Mouse (Mus musculus): ENCODE data around the gene Serhl. TPM values are rescaled to one million over a fixed set of nuclear protein-coding genes. Genes with fewer than 3 reads are reported as not detected.

The Serhl gene
- polyA plus RNA-seq, 1 experiment from 2014 or later = 40.3 TPM

- Histone ChIP-seq H3K27ac (ENCODE audit: low read depth, low read length) (no peak overlapping the region), H3K4me3 (ENCODE audit: low read depth, low read length) (no peak overlapping the region), H3K27me3 (ENCODE audit: control insufficient read depth, insufficient read depth, low read length) (no peaks in the 10 kb centered on the region), H3K4me1 (ENCODE audit: control insufficient read depth, insufficient read depth, low read length) (peaks cover 10% of the 10 kb centered on the region), H3K9me3 (ENCODE audit: control insufficient read depth, low read length) (no peaks in the 10 kb centered on the region), H3K36me3 (ENCODE audit: control insufficient read depth, insufficient read depth, low read length) (peaks cover 2% of the 10 kb centered on the region), H3K4me2 (ENCODE audit: low read depth) (no peak overlapping the region), H3K9ac (ENCODE audit: low read length) (no peak overlapping the region)
- no peak for ATAC-seq (ENCODE audit: insufficient read depth, low FRiP score, low TSS enrichment)
- DNase-seq (ENCODE audit: low spot score) = no peak
- WGBS = 98% methylated on average over 9 of the region's 9 CpGs
Observed at GRCm38 (mm10) chr15:83159823-83160222, 70.5 kb downstream of the Serhl start.

DNA sequence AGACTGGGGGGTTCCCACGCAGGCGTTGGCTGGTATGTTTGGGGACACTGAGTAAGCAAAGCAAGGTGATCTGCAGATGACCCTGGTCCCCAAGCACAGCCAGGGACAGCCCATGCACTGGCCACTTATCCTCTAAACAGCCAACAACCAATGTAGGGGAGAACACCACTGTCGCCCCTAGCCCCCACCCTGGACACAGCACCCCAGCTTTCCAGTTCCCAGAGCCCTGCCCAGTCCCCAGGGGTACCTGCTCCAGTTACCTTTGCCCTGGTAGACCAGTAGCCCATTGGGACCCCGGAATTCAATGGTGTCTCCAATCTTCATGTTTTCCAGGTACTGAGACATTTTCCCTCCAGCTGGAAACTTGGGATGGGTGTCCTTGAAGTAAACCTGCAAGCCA, 71.3 kb downstream of the Serhl start:
- H3K9me3 ChIP-seq (ENCODE audit: control insufficient read depth, low read length) = no peaks in the 10 kb centered on the region
- H3K36me3 ChIP-seq (ENCODE audit: control insufficient read depth, insufficient read depth, low read length) = peaks cover 2% of the 10 kb centered on the region
- 98% methylated on average over 4 of the region's 4 CpGs for WGBS
- no peak overlapping the region; the same call in 1 of the 2 replicates for H3K9ac ChIP-seq (ENCODE audit: low read length)
- H3K4me1 ChIP-seq (ENCODE audit: control insufficient read depth, insufficient read depth, low read length) = peaks cover 10% of the 10 kb centered on the region
- H3K4me2 ChIP-seq (ENCODE audit: low read depth) = no peak overlapping the region
- no peak overlapping the region for H3K27ac ChIP-seq (ENCODE audit: low read depth, low read length)
- ATAC-seq (ENCODE audit: insufficient read depth, low FRiP score, low TSS enrichment) = no peak
- no peaks in the 10 kb centered on the region for H3K27me3 ChIP-seq (ENCODE audit: control insufficient read depth, insufficient read depth, low read length)
- no peak overlapping the region for H3K4me3 ChIP-seq (ENCODE audit: low read depth, low read length)
- DNase-seq (ENCODE audit: low spot score) = no peak

- H3K27ac ChIP-seq (ENCODE audit: low read depth, low read length) = 0 out of 2 replicates have a peak overlapping the region, but pooled peaks have one; percentile 34
- 38% methylated on average over 10 of the region's 10 CpGs for WGBS
- H3K9me3 ChIP-seq (ENCODE audit: control insufficient read depth, low read length) = no peaks in the 10 kb centered on the region
- DNase-seq (ENCODE audit: low spot score) (no peak), ATAC-seq (ENCODE audit: insufficient read depth, low FRiP score, low TSS enrichment) (0 out of 2 replicates have a peak, but pooled peaks have one; percentile 31)
- peaks cover 10% of the 10 kb centered on the region for H3K4me1 ChIP-seq (ENCODE audit: control insufficient read depth, insufficient read depth, low read length)
- no peaks in the 10 kb centered on the region for H3K27me3 ChIP-seq (ENCODE audit: control insufficient read depth, insufficient read depth, low read length)
- H3K36me3 ChIP-seq (ENCODE audit: control insufficient read depth, insufficient read depth, low read length) = peaks cover 2% of the 10 kb centered on the region
- H3K9ac ChIP-seq (ENCODE audit: low read length) = no peak overlapping the region; the same call in 1 of the 2 replicates
- H3K4me2 ChIP-seq (ENCODE audit: low read depth) = no peak overlapping the region
- H3K4me3 ChIP-seq (ENCODE audit: low read depth, low read length) = no peak overlapping the region
Observed at GRCm38 (mm10) chr15:83161062-83161748, 71.9 kb downstream of the Serhl start.

- no peaks in the 10 kb centered on the region for H3K27me3 ChIP-seq (ENCODE audit: control insufficient read depth, insufficient read depth, low read length)
- no peak overlapping the region for H3K4me2 ChIP-seq (ENCODE audit: low read depth)
- WGBS = 88% methylated on average over 4 of the region's 4 CpGs
- H3K9ac ChIP-seq (ENCODE audit: low read length) = no peak overlapping the region
- H3K4me3 ChIP-seq (ENCODE audit: low read depth, low read length) = no peak overlapping the region
- no peak for DNase-seq (ENCODE audit: low spot score)
- ATAC-seq (ENCODE audit: insufficient read depth, low FRiP score, low TSS enrichment) = no peak
- H3K4me1 ChIP-seq (ENCODE audit: control insufficient read depth, insufficient read depth, low read length) = peaks cover 10% of the 10 kb centered on the region
- H3K27ac ChIP-seq (ENCODE audit: low read depth, low read length) = no peak overlapping the region
- H3K9me3 ChIP-seq (ENCODE audit: control insufficient read depth, low read length) = no peaks in the 10 kb centered on the region
- peaks cover 2% of the 10 kb centered on the region for H3K36me3 ChIP-seq (ENCODE audit: control insufficient read depth, insufficient read depth, low read length)
Observed at GRCm38 (mm10) chr15:83162001-83162400, 72.7 kb downstream of the Serhl start.

DNA sequence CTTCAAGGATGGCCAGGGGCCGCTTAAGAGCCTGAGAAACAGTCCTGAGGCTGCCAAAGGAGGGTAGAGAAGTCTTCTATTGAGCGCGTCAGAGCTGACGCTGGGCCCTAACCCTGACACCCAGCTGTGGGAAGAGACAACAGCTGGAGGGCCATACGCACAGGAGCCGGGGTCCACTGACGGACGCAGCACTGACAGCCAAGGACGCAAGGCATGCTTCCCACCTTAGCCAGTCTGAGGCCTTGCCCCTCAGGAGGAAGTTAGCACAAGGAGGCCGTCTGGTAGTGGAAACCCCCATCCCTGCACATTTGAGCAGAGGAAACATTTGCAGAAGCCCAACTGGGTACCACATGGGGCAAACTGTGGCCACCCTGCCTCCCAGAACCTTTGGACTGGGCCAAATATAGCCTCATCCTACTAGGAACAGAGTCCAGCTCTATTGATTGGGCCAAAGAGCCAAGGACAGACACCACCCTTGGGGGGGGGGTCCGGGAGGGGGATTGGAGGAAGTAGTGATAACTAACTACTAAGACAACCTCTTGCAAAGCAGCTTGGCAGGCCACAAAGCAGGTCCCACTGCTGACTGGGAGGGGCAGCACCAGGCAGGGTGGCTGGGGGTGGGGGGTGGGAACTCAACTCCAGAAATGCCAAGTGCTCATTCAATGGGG, 73.6 kb downstream of the Serhl start:
- no peaks in the 10 kb centered on the region for H3K9me3 ChIP-seq (ENCODE audit: control insufficient read depth, low read length)
- ATAC-seq (ENCODE audit: insufficient read depth, low FRiP score, low TSS enrichment) (no peak), DNase-seq (ENCODE audit: low spot score) (no peak)
- H3K4me2 ChIP-seq (ENCODE audit: low read depth) = no peak overlapping the region
- no peak overlapping the region for H3K27ac ChIP-seq (ENCODE audit: low read depth, low read length)
- no peak overlapping the region for H3K9ac ChIP-seq (ENCODE audit: low read length)
- no peak overlapping the region for H3K4me3 ChIP-seq (ENCODE audit: low read depth, low read length)
- H3K36me3 ChIP-seq (ENCODE audit: control insufficient read depth, insufficient read depth, low read length) = peaks cover 2% of the 10 kb centered on the region
- 90% methylated on average over 11 of the region's 11 CpGs for WGBS
- H3K27me3 ChIP-seq (ENCODE audit: control insufficient read depth, insufficient read depth, low read length) = no peaks in the 10 kb centered on the region
- peaks cover 10% of the 10 kb centered on the region for H3K4me1 ChIP-seq (ENCODE audit: control insufficient read depth, insufficient read depth, low read length)

DNA sequence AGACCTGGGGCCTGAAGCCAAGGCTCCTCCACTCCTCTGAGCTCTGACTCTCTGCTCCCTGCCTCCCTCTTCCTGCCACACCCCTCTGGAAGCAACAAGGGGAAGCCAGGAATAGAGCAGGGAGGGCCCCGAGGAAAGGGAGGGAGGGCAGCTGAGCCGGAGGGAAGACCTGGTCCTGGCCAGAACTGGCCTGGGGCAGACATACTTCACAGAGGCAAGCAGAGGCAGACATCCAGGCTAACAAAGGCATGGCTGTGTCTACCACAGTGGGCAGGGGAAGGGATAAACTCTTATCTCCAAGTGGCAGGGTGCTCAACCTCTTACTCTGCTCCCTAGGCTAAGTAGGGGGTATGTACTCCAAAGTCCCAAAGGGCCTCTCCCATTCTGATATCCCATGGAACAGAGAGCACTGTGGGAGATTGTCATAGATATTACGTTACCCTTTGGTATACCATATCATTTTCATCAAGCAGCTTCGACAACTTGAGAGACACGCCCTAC, 75.7 kb downstream of the Serhl start:
- H3K9me3 ChIP-seq (ENCODE audit: control insufficient read depth, low read length) = no peaks in the 10 kb centered on the region
- DNase-seq (ENCODE audit: low spot score) (no peak), ATAC-seq (ENCODE audit: insufficient read depth, low FRiP score, low TSS enrichment) (no peak)
- H3K9ac ChIP-seq (ENCODE audit: low read length) = no peak overlapping the region; the same call in 1 of the 2 replicates
- no peaks in the 10 kb centered on the region for H3K27me3 ChIP-seq (ENCODE audit: control insufficient read depth, insufficient read depth, low read length)
- no peaks in the 10 kb centered on the region for H3K36me3 ChIP-seq (ENCODE audit: control insufficient read depth, insufficient read depth, low read length)
- H3K4me1 ChIP-seq (ENCODE audit: control insufficient read depth, insufficient read depth, low read length) = peaks cover 14% of the 10 kb centered on the region
- 79% methylated on average over 5 of the region's 5 CpGs for WGBS
- no peak overlapping the region for H3K27ac ChIP-seq (ENCODE audit: low read depth, low read length)
- no peak overlapping the region for H3K4me2 ChIP-seq (ENCODE audit: low read depth)
- H3K4me3 ChIP-seq (ENCODE audit: low read depth, low read length) = no peak overlapping the region

DNA sequence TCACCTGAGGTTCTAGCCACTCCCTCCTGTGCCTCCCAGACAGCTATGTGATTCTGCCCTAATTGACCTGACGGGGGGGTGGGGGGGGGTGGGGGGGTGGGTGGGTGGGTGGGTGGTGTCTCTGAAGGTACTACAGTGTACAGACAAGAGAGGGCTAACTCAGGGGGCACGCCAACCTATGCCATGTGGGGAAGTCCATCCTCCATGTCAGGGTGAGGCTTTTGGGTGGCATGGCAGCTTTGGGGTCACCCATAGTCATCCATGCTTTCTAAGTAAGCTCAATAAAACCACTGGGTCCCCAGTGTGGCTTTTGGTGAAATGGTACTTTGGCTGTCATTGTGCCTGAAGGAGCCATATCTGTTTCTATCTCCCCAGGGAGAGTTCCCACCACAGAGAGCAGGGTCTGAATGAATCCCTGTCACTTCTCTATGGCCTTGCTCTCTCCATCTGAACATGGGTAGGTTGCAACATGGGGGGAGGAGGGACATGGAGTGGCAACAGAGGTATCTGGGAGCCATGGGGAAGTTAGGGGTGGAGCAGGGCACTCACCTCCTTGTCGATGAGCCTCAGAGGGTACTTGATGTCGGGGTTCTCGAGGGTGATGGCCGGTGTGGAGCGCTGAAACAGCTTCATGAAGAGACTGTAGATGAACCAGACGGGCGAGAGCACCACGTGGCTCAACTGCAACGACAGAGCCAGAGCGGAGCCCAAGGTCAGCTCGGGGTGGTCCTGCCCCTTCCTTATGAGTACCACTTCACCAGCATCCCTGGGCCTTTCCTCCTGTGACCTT, 76.4 kb downstream of the Serhl start:
- Histone ChIP-seq H3K27me3 (ENCODE audit: control insufficient read depth, insufficient read depth, low read length) (no peaks in the 10 kb centered on the region), H3K4me2 (ENCODE audit: low read depth) (no peak overlapping the region), H3K27ac (ENCODE audit: low read depth, low read length) (no peak overlapping the region), H3K4me3 (ENCODE audit: low read depth, low read length) (no peak overlapping the region), H3K9me3 (ENCODE audit: control insufficient read depth, low read length) (no peaks in the 10 kb centered on the region), H3K36me3 (ENCODE audit: control insufficient read depth, insufficient read depth, low read length) (no peaks in the 10 kb centered on the region), H3K4me1 (ENCODE audit: control insufficient read depth, insufficient read depth, low read length) (peaks cover 17% of the 10 kb centered on the region), H3K9ac (ENCODE audit: low read length) (no peak overlapping the region)
- DNase-seq (ENCODE audit: low spot score) (no peak), ATAC-seq (ENCODE audit: insufficient read depth, low FRiP score, low TSS enrichment) (no peak)
- WGBS = 91% methylated on average over 13 of the region's 13 CpGs
